Mouse (Mus musculus): Measurements from ENCODE around the gene Chd5.

DNA sequence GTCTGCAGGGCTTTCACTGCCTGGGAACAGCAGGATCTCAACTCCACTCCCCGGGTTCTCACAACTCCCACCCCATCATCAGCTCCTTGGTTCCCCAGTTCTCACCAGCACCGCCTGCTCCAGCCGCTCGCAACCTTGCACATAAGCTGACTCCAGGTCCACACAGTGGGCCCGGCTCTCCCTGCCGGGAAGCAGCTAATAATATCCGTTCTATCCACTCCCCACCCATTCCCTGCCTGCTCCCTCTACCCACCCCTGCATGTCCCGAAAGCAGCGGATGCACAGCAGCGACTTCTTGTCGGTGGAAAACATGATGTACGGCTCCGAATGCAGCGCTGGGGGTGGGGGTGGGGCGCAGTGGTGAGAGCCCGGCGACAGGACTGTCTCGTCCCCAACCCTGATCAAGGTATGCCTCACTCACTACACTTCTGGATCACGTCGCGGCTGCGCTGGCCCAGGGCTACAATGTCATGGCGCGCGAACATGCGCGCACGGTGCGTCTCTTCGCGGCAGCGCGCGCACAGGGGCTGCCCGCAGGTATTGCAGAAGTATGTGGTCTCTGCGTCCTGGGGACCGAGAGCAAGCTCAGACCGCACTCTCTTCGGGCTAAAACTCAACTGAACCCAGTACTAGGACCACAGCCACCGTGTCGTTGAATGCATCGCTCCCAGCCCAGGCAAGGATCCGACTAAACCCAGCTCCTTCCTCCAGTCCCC is 22.8 kb upstream of the Chd5 start:
- TF ChIP-seq CTCF (IDR thresholded peaks at IDR 0.05; ENCODE audit: low read depth) (no peak), EP300 (IDR thresholded peaks at IDR 0.05; ENCODE audit: low read depth) (no peak)

All from liver, embryonic 14.5 days (tissue).